Mouse (Mus musculus): ENCODE measurements at regions not wholly inside any gene's neighbourhood (a gene's known extent, or its start where the extent isn't known, plus 50 kb on each side); places are given as distances from the start of the nearest gene placed in this dataset.

DNA sequence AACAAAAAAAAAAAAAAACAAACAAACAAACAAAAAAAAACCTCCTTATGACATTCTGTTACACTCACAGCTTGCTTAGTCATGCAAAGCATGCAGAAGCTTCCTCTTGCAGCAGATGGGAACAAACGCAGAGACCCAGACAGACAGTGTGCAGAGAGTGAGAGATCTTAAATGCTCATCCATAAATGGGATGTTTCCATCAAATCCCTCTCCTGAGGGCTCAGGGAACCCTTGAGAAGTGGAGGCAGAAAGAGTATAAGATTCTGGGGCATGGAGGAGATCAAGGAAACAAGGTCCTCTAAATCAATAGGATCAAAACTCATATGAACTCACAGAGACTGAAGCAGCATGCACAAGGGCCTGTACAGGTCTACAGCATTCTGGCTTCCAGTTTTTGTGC lies 52.5 kb downstream of the Adm start:
- CTCF ChIA-PET = interaction anchor here (2.8 kb wide), 1 partner anchor 11 kb away, joined by 9 read pairs; no protein-coding TSS in a partner anchor
- ATAC-seq = no peak
- in situ Hi-C loops (cut with MboI; ENCODE audit: low pct_unique_long_range_greater_than_20kb) = no loop called here

DNA sequence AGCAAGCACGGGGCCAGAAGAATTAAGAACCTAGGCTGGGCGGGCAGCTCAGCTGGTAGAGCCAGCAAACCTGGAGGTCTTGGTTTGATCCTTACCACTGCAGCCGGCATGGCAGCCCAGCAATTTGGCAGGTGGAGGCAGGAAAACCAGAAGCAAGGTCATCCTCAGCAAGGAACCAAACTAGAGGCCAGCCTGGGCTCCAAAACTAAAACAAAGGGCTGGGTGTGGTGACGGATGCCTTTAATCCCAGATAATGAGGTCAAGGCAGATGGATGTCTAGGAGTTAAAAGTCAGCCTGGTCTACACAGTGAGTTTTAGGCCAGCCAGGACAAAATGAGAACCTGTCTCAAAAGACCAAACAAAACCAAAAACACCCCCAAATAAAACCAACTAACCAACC lies 55.5 kb downstream of the Adm start:
- in situ Hi-C loops (cut with MboI; ENCODE audit: low pct_unique_long_range_greater_than_20kb) = no loop called here
- ChIA-PET CTCF (interaction anchor here (1.6 kb wide), 1 partner anchor 12 kb away, joined by 3 read pairs; no protein-coding TSS in a partner anchor), POLR2A (interaction anchor here (0.6 to 0.9 kb wide), 2 partner anchors 12 to 156 kb away, joined by 4 to 6 read pairs; no protein-coding TSS in a partner anchor)
- ATAC-seq (no peak), DNase-seq (ENCODE audit: low read depth, low spot score) (no peak)
- TF ChIP-seq CTCF (IDR thresholded peaks at IDR 0.05) = no peak
- H3K27me3 ChIP-seq = no peaks in the 10 kb centered on the region

More for the DNA sequence above, 52.5 kb downstream of the Adm start:
- H3K27me3 ChIP-seq = no peaks in the 10 kb centered on the region
- POLR2A ChIA-PET = interaction anchor here (0.6 to 1.2 kb wide), 3 partner anchors 9 to 32 kb away, joined by 4 to 6 read pairs (median 4); no protein-coding TSS in a partner anchor
- no peak for DNase-seq (ENCODE audit: low read depth, low spot score)
- TF ChIP-seq CTCF (IDR thresholded peaks at IDR 0.05) = no peak

DNA sequence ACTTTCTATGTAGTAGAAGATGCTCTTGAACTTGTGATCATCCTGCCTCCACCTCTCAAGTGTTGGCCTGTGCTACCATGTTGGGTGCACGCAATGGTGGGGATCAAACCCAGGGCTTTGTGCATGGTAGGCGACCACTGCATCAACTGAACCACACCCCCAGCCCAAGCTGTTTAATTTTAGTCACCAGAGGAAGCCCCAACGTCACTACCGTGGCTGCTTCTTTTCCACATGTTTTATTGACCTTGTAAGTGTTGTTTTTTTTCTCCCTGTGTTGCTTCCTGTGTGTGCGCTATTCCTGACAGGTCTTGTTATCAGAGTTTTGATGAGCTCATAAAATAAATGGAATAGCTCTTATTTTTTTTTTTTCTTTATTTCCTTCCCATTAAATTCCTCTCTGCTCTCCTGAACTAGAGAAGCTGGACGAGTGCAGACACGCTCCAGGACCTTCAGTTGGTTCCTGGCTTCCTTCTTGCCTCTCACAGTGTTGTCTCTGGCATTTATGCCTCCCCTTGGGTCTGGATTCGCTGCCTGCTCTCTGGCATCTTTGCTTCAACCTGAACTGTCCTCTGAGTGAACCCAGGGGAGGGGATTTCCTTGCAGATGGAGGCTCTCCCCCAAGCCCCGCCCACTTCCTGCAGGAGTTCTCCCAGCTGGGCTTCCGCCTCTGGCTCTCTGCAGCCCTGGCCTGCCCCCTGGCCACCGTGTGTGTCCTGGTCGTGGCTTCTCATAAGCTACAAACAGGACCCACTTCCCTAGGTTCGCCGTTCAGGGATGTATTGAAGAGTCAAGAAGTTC lies 61.6 kb downstream of the Adm start:
- peak; percentile 82 for DNase-seq (ENCODE audit: low read depth, low spot score)
- ChIA-PET CTCF (interaction anchor here (1.0 to 1.5 kb wide), 8 partner anchors 13 to 402 kb away, joined by 3 to 4 read pairs (median 4); no protein-coding TSS in a partner anchor), POLR2A (interaction anchor here (0.6 to 0.9 kb wide), 3 partner anchors 10 to 113 kb away, joined by 3 to 4 read pairs (median 3); no protein-coding TSS in a partner anchor)
- no peaks in the 10 kb centered on the region for H3K27me3 ChIP-seq
- in situ Hi-C loops (cut with MboI; ENCODE audit: low pct_unique_long_range_greater_than_20kb) = no loop called here
- TF ChIP-seq CTCF (IDR thresholded peaks at IDR 0.05) = peak; percentile 10
- peak; percentile 76 for ATAC-seq

DNA sequence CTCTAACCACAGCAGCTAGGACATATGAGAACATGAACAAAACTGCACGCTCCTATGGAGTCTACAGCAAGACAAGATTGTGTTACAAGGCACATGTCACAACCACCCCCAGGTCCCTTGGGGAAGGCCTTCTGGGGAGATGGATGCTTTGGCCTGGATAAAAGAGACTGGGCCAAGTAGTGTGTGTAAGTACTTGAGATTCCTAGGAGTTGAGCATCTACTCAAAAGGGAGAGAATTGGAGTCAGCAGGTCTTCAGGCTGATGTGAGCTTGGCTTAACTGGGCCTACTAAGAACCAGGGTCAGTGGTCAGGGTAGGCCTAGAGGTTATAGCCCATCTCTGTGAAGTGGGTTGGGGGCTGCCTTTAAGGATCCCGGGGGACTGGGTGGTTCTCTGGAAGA lies 62.8 kb downstream of the Adm start:
- CTCF ChIA-PET = interaction anchor here (1.0 to 1.5 kb wide), 2 partner anchors 12 to 40 kb away, joined by 3 to 4 read pairs; no protein-coding TSS in a partner anchor
- ATAC-seq (no peak), DNase-seq (ENCODE audit: low read depth, low spot score) (no peak)
- in situ Hi-C loops (cut with MboI; ENCODE audit: low pct_unique_long_range_greater_than_20kb) = no loop called here
- POLR2A ChIA-PET = no interaction called here
- no peak for TF ChIP-seq CTCF (IDR thresholded peaks at IDR 0.05)
- no peaks in the 10 kb centered on the region for H3K27me3 ChIP-seq

DNA sequence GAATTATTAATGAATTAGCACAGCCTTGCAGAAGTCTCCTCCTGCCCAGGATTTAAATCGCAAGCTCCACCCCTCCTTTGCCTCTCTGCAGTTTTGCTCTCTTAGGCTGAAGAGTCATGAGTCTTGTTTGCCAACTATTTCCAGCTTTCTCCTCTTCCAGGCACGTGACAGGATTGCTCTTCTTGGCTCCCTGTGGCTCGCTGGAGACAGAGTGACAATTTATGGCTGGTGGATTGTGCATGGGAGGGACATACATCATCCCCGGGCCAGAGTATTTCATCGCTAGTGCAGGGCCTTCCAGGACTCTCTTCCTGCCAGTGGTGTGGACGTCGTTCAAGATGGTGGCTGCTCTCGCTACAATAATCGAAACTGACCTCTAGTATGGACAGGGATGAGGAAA lies 63.4 kb downstream of the Adm start:
- CTCF ChIA-PET = no interaction called here
- in situ Hi-C loops (cut with MboI; ENCODE audit: low pct_unique_long_range_greater_than_20kb) = no loop called here
- ATAC-seq (no peak), DNase-seq (ENCODE audit: low read depth, low spot score) (no peak)
- TF ChIP-seq CTCF (IDR thresholded peaks at IDR 0.05) = no peak
- no peaks in the 10 kb centered on the region for H3K27me3 ChIP-seq
- POLR2A ChIA-PET = interaction anchor here (1.0 kb wide), 1 partner anchor 25 kb away, joined by 3 read pairs; no protein-coding TSS in a partner anchor

DNA sequence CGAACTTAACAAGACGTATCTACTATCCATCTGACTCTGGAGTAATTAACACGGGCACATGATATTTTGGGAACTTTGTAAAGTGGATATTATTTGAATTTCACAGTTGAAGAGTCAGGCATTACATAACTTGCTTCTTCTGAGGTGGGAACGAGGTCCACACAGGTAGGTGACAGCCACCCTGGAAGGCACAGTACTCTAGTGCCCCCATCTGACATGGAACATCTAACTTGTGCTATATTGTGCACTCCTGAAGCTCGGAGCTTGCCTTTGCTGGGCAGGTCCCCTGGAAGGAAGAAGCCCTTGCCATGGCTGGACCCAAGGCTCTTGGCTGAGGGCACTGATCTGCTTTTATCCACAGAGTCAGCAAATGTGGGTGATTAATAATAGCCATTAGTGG lies 66.8 kb downstream of the Adm start:
- POLR2A ChIA-PET = interaction anchor here (0.6 kb wide), 1 partner anchor 12 kb away, joined by 4 read pairs; no protein-coding TSS in a partner anchor
- in situ Hi-C loops (cut with MboI; ENCODE audit: low pct_unique_long_range_greater_than_20kb) = no loop called here
- TF ChIP-seq CTCF (IDR thresholded peaks at IDR 0.05) = peak; percentile 13
- H3K27me3 ChIP-seq = no peaks in the 10 kb centered on the region
- CTCF ChIA-PET = no interaction called here
- DNase-seq (ENCODE audit: low read depth, low spot score) = no peak
- no peak for ATAC-seq

DNA sequence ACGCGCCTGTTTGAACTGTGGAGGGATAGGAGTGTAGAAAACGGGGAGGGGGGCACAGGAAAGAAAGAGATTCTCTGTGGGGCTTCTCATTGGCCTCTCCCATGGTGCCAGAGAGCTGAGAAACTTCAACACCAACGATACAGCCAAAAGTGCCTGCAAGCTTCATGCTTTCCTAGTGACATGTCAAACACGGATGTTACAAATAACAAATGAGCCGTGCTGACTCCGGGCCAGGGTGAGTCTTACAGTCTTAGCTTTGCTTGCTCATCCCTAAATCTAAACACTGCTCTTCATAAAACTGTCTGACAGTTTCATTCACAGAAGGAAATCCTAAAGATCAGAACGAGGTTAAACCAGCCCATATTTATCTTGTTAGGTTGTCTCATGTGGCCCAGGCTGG lies 68.3 kb downstream of the Adm start:
- TF ChIP-seq CTCF (IDR thresholded peaks at IDR 0.05) = no peak
- ChIA-PET CTCF (no interaction called here), POLR2A (no interaction called here)
- no peak for DNase-seq (ENCODE audit: low read depth, low spot score)
- H3K27me3 ChIP-seq = no peaks in the 10 kb centered on the region
- no peak for ATAC-seq
- in situ Hi-C loops (cut with MboI; ENCODE audit: low pct_unique_long_range_greater_than_20kb) = no loop called here

DNA sequence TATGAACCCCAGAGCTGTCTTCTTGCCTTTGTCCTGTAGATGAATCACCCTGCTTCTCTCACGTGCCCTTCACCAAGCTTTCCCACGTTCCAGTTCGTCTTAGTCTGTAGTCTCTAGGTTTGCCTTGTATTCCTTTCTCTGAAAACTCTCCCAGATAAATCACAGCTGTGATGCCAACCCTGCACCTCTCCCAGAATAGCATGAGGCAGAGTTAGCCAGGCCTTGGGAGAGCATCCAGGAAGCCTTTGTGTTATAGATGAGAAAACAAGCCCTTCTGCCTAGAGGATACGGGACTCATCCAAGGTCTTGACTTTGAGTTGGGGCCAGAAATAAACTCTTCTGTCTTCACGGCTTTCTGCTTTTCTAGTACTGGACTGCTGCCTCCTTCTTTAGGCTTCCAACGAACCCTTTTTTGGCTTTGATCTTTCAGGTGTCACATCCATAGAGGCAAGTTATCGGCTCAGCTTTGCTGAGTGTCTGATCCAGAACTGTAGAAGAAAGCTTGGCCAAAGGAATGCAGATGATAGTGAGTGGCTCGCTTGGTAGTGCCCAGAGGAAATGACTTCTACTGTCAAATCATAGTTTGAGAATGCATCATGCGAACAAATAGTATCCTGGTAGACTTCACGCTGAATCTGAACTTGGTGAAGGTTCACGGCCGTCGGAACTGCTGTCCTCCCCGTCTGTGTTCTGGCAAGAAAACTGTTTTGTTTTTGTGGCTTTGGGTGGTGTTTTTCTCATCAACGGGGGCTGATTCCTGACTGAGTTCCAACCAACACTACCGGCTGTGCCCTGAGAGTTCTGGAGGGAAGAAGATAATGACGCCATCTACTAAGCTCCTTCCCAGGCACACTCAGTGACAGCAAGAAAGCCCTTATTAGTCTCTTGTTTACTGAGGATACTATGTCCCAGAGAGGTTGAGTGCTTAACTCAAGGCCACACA lies 69.5 kb upstream of the Ampd3 start:
- in situ Hi-C loops (cut with MboI; ENCODE audit: low pct_unique_long_range_greater_than_20kb) = no loop called here
- peak; percentile 19 for ATAC-seq
- POLR2A ChIA-PET = interaction anchor here (1.2 kb wide), 1 partner anchor 43 kb away, joined by 3 read pairs; no protein-coding TSS in a partner anchor
- DNase-seq (ENCODE audit: low read depth, low spot score) = no peak
- CTCF ChIA-PET = interaction anchor here (0.9 to 1.7 kb wide), 3 partner anchors 16 to 51 kb away, joined by 3 to 4 read pairs (median 3); no protein-coding TSS in a partner anchor
- no peak for TF ChIP-seq CTCF (IDR thresholded peaks at IDR 0.05)
- H3K27me3 ChIP-seq = no peaks in the 10 kb centered on the region

DNA sequence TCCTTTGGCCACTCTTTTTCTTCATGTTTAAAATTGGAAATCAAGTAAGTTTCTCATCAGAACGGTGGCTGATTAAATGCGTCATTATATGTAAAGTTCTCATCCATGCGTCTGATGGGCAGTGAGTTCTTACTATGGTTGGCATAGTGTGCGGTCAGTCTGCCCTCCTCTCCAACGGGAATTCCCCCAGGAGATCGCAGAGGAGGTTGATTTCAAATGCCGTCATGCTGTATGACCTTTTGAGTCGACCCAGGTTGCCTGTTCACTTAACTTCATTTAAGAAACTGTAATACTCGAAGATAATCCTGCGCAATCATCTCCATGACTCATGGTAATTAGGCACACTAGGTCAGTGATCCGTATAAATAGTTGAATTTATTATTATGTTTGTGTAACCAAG lies 68.4 kb upstream of the Ampd3 start:
- CTCF ChIA-PET = no interaction called here
- no peaks in the 10 kb centered on the region for H3K27me3 ChIP-seq
- no peak for TF ChIP-seq CTCF (IDR thresholded peaks at IDR 0.05)
- DNase-seq (ENCODE audit: low read depth, low spot score) (peak; percentile 77), ATAC-seq (peak; percentile 44)
- in situ Hi-C loops (cut with MboI; ENCODE audit: low pct_unique_long_range_greater_than_20kb) = no loop called here
- POLR2A ChIA-PET = no interaction called here

All from Patski (cell line).